Mouse (Mus musculus) Muller cell, postnatal 12 days (primary cell): ENCODE results near the gene Cnot2.

Experiments used
- DNase-seq: peaks from one replicate; pipeline ENCODE4 v3.0.0-alpha.2; 2015; ENCODE audit errors: inconsistent ontology term

Gene Cnot2

GRCm38 (mm10) chr10:116480988-116481387, 100.3 kb downstream of the Cnot2 start:
- no peak for DNase-seq

GRCm38 (mm10) chr10:116476559-116476958, 104.8 kb downstream of the Cnot2 start:
- DNase-seq = no peak

DNA sequence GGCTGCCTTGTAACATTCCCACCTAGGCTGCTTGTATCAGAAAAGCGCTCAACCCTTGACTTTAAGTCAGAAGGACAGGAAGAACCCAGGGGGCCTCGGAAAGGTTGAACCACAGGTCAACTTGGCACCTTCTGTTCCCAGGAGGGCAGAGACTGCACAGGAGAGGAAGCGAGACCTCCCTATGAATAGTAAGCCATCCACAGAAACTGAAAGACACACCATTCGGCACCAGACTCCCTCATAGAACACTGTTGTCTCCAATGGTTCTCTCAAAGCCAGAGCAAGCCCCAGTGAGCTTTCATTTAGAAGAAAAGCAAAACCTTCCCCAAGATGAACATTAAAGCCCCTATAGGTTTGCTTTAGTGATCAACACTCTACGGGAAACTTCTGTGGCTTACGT, 105.6 kb downstream of the Cnot2 start:
- DNase-seq = no peak

DNA sequence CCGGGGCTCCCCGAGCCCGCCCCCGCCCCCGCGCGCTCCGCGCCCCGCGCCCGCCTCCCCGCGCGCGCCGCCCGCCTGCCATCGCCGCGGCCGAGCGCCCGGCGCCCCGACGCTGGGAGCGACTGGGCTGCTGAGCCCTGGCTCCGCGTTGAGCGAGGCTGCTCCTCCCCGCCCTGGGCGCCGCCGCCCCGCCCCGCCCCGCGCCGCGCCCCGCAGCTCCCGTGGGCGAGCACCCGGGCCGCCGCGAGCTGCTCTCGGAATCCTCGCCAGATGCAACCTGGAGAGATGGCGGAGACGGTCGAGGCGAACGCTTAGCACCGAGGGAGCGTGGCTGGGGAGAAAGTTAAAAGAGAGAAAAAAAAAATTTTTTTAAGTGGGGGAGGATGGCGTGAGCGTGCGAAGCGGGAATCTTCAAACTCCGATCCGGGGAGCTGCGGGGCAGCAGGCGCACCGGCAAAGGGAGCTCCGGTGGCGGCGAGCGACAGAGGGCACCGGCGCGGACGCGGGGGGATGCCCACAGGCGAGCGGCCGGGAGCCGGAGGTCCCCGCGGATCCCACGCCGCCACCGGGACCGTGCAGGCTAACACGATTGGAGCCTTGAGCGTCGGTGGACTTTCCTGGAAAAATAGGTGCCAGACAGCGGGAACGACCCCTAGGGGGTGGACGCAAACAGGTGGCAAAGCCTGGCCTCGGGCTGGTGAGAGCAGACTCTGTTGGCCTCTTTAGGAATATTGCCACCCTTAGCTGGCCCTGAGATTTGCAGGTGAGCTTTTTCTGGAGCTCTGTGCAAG, 107.4 kb downstream of the Cnot2 start, which contains the start of gene Kcnmb4:
Kcnmb4 (minus strand) TSS at position 120 of the 791 bp plus-strand sequence.
- peak; percentile 73 for DNase-seq

DNA sequence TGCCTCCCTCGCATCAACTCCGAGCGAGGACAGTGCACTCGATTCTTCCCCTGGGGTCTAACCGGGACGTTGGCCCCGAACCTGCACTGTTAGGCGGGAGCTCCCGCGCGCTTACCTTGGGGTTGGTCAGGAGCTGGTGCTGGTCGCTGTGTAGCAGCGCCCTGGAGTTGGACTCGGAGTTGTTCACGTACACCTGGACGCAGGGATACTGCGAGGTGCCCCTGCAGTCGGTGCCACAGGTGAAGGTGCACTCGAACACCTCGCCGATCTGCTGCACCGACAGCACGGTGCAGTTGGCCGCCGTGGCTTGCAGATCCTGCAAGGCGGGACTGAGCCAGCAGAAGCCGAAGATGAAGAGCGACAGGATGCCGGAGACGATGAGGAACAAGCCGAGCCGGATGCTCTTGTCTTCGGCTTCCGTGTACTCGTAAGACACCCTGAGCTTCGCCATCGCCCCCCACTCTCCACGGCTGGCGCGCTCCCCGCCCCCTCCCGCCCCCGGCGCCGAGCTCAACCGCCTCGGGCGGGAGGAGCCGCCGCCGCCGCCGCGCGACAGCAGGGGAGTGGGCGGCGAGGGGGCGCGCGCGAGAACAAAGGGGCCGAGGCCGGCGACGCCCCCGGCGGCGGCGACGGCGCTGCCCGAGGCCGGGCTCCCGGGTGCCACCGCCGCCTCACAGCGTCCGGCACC, 108.1 kb downstream of the Cnot2 start:
- DNase-seq = peak; percentile 52

DNA sequence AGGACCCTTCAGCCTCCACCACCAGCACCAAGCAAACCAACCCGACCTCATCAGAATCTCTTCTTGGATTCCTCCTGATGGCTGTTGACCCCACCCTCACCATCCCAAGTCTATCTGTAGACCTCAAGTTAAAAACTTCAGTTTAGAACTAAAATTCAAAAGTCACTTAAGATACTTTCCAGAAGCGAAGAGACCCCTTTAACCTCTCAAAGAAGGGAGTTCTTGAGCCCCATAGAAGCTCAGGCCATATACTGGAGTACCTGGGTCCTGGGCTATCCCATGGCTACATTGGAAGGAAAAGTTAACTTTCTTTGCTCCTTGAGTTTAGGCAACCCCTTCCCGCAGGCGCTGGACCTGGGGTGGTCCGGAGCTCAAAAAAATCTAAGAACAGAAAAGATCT, 108.7 kb downstream of the Cnot2 start:
- DNase-seq = no peak

GRCm38 (mm10) chr10:116470306-116470925, 110.9 kb downstream of the Cnot2 start:
- DNase-seq = no peak

DNA sequence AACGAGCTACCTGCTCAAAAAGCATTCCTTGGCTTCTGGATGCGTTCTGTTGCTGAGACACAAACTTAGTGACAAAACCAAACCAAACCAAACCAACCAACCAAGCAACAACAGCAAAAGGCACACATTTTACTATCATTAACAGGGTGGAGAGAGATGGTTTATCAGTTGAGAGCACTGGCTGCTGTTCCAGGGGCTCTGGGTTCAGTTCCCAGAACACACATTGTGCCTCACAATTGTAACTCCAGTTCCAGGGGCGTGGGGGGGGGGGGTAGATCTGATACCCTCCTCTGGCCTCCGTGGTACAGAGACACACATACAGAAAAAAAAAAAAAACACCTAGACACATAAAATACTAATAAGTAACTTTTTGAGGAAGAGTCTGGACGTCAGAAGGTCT, 113.2 kb downstream of the Cnot2 start:
- no peak for DNase-seq

DNA sequence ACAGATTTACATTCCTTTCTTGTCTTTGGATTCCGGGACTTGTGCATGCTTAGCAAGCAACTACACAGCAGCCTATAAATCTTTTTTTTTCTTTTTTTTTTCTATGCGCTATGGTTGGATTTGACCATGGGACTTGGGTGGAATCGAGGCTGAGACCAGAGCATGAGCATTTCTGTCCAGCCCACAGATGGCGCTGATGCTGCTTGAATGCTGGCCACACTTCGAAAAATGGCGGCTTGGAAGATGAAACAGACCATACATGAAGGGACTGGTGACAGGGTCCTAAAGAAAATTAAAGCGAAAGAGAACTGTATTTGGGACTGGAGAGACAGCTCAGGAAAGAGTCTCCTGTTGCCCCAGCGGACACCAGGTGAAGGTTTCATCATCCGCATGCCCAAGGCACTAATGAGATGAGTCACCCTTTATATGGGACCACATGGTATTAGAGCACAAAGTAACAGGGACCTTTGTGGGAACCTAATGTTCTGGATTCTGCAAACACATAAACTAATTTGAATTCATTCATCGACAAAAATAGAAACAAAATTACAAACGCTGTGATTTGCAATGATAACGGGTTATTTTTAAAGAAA, 117.5 kb downstream of the Cnot2 start:
- DNase-seq = no peak

DNA sequence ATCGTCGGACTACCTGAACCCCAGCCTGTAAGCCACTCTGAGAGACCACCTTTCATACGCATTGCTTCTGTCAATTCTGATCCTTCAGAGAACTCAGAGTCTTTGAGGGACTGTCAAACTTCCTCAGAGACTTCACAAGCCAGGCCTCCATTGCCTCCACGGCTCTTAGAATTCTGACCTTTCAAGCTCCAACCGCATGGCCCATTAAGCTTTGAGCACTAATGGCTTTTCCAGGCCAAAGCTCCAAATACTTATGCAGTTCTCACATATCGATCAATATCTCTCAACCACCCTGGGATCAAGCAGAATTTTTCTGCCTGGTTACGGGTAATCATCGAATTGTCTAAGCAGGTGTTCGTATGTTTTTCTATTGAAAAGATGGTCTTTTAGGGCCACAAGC, 119.9 kb downstream of the Cnot2 start:
- no peak for DNase-seq

- DNase-seq = no peak
Measured at GRCm38 (mm10) chr10:116458786-116459185, 122.5 kb downstream of the Cnot2 start.

GRCm38 (mm10) chr10:116452771-116453170, 128.5 kb downstream of the Cnot2 start:
- no peak for DNase-seq

- no peak for DNase-seq
Measured at GRCm38 (mm10) chr10:116450621-116451020, 130.7 kb downstream of the Cnot2 start.

GRCm38 (mm10) chr10:116448166-116448565, 133.1 kb downstream of the Cnot2 start:
- no peak for DNase-seq

DNA sequence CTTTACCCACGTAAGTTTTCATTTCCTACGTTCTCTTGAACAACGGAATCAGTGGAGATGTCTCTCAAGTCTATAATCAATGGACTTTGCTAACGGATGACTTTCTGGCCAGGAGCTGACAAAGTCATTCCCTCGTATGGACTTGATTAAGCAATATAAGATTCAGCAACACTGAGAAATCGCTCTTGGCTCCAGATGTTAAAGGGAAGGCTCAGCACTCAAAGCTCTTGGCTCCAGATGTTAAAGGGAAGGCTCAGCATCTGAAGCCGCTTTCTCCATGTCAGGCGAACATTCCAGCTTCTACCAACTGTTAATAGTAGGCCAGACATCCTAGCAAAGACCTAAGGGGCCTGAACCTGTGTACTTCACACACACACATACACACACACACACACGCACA, 134.1 kb downstream of the Cnot2 start:
- DNase-seq = no peak

- DNase-seq = no peak
Measured at GRCm38 (mm10) chr10:116446040-116446439, 135.3 kb downstream of the Cnot2 start.

GRCm38 (mm10) chr10:116444826-116445225, 136.5 kb downstream of the Cnot2 start:
- no peak for DNase-seq

DNA sequence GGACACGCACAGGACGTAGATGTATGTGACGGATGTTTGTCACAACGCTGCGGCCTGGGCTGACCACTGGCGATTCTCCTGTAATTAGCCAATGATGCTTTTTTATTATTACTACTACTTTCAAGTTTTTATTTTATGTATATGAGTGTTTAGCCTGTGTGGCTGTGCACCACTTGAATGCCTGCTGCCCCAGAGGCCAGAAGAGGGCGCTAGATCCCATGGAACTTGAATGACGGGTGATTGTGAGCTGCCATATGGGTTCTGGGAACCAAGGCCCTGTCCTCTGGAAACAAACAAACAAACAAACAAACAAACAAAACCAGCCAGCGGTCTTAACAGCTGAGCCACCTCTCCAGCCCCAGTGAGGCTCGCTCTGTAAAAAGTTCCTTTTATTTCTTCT, 136.9 kb downstream of the Cnot2 start:
- no peak for DNase-seq

DNA sequence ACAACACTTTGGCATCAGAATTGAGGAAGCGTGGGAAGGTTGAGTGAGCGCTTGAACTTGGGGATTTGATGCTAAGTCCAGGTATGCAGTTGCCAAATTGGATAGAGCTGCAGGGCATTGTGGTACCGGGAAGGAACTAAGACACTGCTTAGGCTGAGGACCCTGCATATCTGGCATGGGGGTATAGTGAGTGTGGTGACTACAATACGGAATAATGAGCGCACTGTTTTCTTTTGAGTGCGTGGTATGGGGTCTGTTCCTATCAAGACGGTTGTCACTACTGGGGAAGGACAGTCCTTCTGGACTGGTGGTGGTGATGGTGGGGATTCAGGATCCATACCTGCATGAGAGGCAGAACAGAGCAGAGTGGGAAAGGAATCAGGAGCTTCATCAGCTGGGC, 140.4 kb downstream of the Cnot2 start:
- DNase-seq = no peak

GRCm38 (mm10) chr10:116440088-116440487, 141.2 kb downstream of the Cnot2 start:
- no peak for DNase-seq

DNA sequence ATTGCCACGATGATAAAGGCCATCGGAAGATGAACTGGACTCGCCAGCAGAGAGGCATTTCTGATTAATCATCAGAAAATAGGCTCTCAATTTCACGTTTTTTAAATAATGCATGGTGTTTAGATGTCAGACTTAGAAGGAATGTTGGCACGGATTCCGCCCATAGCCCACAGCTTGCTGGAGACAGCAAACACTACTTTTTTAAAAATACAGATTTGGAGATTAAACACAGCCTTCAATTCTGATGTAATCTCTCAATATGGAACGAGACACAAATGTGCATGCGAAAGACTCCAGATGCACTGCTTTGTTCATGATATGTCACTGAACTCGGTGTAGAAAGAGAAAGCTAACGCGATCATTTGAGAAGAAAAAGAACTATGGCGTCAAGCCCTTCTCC, 145.9 kb downstream of the Cnot2 start:
- DNase-seq = no peak
